Mouse (Mus musculus) telencephalon, adult 2 months (tissue): ENCODE measurements around the gene Cyb5r3.

Source experiments
- DNase-seq: peaks from one replicate; pipeline ENCODE4 v3.0.0-alpha.2; 2011; ENCODE audit warnings: low read depth, low spot score

Gene Cyb5r3

GRCm38 (mm10) chr15:83169772-83170722, 2.3 kb downstream of the Cyb5r3 start:
- no peak for DNase-seq

GRCm38 (mm10) chr15:83168875-83169771, 3.3 kb downstream of the Cyb5r3 start:
- DNase-seq = no peak

DNA sequence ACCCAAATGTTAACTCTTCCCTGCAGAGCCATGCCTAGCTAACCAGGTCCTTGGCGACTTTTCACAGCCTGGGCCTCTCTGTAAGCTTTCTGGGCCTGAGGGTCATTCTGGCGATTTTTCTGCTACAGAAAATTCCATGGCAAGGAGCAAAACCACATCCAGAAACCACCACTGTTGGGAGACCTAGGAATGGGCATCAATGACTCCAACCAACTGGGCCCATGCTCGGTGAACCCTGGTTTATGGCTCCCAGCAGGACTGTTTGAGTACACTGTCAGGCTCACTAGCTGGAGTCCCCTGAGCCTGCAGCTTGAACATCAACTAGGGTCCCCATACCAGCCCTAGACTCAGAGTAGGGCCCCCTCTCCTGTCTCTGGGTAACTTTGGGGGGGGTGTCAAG, 4.1 kb downstream of the Cyb5r3 start:
- no peak for DNase-seq

DNA sequence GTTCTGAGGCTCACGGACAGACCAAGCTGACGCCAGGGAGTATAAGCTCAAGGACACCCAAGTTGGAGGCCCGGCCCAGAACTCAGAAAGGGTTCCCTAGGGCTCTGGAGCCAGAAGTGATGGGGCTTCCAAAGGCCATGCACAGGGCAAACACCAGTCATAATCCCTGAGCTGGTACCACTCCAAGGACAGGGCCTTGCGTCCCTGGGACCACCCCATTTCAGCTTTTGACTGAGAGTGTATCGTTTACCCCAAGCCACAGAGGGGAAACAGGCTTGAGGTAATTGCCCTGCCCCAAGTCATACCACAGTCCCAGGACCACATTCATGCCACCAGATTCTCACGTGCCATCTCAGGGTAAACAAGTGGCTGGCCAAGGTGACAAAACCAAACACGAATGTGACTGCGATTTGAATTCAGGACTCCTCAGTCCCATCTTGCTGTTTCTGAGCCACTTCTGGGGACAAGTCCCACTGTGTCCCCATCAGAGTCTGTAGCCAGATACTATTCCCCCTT, 4.8 kb downstream of the Cyb5r3 start:
- no peak for DNase-seq

GRCm38 (mm10) chr15:83167126-83167525, 5.3 kb downstream of the Cyb5r3 start:
- no peak for DNase-seq

GRCm38 (mm10) chr15:83166642-83167041, 5.8 kb downstream of the Cyb5r3 start:
- DNase-seq = no peak

DNA sequence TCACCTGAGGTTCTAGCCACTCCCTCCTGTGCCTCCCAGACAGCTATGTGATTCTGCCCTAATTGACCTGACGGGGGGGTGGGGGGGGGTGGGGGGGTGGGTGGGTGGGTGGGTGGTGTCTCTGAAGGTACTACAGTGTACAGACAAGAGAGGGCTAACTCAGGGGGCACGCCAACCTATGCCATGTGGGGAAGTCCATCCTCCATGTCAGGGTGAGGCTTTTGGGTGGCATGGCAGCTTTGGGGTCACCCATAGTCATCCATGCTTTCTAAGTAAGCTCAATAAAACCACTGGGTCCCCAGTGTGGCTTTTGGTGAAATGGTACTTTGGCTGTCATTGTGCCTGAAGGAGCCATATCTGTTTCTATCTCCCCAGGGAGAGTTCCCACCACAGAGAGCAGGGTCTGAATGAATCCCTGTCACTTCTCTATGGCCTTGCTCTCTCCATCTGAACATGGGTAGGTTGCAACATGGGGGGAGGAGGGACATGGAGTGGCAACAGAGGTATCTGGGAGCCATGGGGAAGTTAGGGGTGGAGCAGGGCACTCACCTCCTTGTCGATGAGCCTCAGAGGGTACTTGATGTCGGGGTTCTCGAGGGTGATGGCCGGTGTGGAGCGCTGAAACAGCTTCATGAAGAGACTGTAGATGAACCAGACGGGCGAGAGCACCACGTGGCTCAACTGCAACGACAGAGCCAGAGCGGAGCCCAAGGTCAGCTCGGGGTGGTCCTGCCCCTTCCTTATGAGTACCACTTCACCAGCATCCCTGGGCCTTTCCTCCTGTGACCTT, 6.7 kb downstream of the Cyb5r3 start:
- DNase-seq = no peak

DNA sequence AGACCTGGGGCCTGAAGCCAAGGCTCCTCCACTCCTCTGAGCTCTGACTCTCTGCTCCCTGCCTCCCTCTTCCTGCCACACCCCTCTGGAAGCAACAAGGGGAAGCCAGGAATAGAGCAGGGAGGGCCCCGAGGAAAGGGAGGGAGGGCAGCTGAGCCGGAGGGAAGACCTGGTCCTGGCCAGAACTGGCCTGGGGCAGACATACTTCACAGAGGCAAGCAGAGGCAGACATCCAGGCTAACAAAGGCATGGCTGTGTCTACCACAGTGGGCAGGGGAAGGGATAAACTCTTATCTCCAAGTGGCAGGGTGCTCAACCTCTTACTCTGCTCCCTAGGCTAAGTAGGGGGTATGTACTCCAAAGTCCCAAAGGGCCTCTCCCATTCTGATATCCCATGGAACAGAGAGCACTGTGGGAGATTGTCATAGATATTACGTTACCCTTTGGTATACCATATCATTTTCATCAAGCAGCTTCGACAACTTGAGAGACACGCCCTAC, 7.4 kb downstream of the Cyb5r3 start:
- DNase-seq = no peak

GRCm38 (mm10) chr15:83162818-83163485, 9.4 kb downstream of the Cyb5r3 start:
- no peak for DNase-seq

GRCm38 (mm10) chr15:83162001-83162400, 10.4 kb downstream of the Cyb5r3 start:
- DNase-seq = no peak

- no peak for DNase-seq
Measured at GRCm38 (mm10) chr15:83161062-83161748, 11.2 kb downstream of the Cyb5r3 start.

- DNase-seq = no peak
Measured at GRCm38 (mm10) chr15:83160561-83160960, 11.8 kb downstream of the Cyb5r3 start.

GRCm38 (mm10) chr15:83159823-83160222, 12.6 kb downstream of the Cyb5r3 start:
- no peak for DNase-seq

DNA sequence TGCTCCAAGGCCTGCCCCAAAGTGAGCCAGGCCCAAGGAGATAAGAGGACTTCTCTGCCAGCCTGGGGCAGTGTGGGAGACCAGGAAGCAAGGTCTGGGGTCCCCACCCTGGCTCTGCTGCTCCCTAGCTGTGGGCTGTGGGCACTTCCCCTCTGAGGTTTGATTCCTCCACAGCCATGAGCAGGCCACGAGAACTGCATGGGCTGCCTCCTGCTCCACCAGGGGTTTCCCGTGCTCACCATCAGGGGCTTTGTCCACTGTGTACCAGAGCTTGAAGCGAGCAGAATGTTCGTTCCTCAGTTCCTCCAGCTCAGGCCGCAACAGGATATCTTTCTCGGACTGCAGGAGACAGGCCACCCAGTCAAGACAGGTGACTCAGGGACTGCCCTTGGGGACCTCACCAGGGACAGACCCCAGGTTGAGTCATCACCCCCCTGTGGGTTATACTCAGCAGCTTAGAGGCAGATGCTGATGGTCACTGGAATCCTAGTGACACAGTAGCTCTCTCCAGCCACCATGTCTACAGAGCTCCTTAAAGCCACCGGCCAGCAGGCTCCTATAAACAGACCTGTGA, 13.7 kb downstream of the Cyb5r3 start:
- DNase-seq = no peak

- DNase-seq = no peak
Measured at GRCm38 (mm10) chr15:83157667-83158064, 14.7 kb downstream of the Cyb5r3 start.

DNA sequence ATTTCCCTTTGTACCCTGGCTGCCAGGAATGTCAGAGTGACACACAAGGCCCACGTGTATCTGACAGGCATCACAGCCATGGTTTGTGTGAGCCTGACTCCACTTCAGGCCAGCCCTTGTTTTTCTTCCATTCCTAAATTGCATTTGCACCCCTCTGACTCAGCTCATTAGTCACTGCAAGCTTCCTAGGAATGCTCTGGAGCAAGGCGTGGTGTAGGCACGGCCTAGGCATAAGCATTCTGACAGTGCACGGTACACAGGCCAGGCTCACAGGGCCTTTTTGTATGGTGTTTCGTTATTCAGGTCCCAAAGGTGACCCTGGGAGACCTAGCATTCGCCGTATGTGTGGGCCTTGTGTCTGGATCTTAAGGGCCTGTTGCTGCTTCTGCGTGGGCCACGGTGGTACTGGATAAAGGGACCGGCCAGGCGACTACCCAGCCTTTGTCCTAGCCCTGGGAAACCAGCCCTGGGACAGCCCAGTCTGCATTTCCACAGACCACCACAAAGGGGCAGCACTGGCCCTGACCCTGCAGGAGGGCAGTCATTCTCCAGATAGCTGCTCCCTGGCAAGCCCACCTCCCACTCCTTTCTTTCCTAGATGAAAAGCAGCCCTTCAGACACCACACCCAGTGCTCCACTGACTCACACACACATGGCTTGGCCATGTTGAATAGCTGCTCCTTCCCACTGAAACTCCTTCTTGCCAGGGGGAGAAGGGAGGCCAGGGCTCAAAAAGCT, 15.3 kb downstream of the Cyb5r3 start:
- DNase-seq = no peak

GRCm38 (mm10) chr15:83155672-83156419, 16.5 kb downstream of the Cyb5r3 start:
- DNase-seq = no peak

GRCm38 (mm10) chr15:83154309-83154708, 18.1 kb downstream of the Cyb5r3 start:
- DNase-seq = no peak
